Mouse (Mus musculus) brain, adult 10 weeks (tissue): ENCODE measurements around the gene Isl1. TPM values are rescaled to one million over a fixed set of nuclear protein-coding genes. Genes with fewer than 3 reads are reported as not detected.

ENCODE experiments used
- polyA plus RNA-seq: library from polyadenylated mRNA; stranded (reverse); fragments of 350-450 nt; fragmentation: Illumina TruSeq; extraction: RNeasy Lipid Tissue Mini Kit (QIAGEN cat#74804); gene quantifications from one replicate; pipeline ENCODE4 v1.2.3, GENCODE M21; 2015; ENCODE audit warnings: low read depth, low replicate concordance

The Isl1 gene
- 3.9 TPM for polyA plus RNA-seq

GRCm38 (mm10) chr13:116309584-116310462 is at the start of gene Isl1:
Isl1 (minus strand) TSS chr13:116309689.

